Mouse (Mus musculus) ES-Bruce4 (cell line): ENCODE measurements at regions not wholly inside any gene's neighbourhood (a gene's known extent, or its start where the extent isn't known, plus 50 kb on each side); places are given as distances from the start of the nearest gene placed in this dataset.

Experiments
- H3K27ac ChIP-seq: 2 replicates; pipeline ENCODE4 v1.5.1; 2012; ENCODE audit warnings: low read length, inconsistent platforms; ENCODE audit not compliant: insufficient read depth
- H3K27me3 ChIP-seq: 2 replicates; pipeline ENCODE4 v1.6.1; 2012; ENCODE audit warnings: mild to moderate bottlenecking, low read length, inconsistent platforms; ENCODE audit not compliant: control insufficient read depth, poor library complexity, insufficient read depth, severe bottlenecking
- H3K36me3 ChIP-seq: 2 replicates; pipeline ENCODE4 v1.6.1; 2012; ENCODE audit warnings: inconsistent platforms, mild to moderate bottlenecking, low read length, moderate library complexity; ENCODE audit not compliant: control insufficient read depth, poor library complexity, insufficient read depth, severe bottlenecking
- H3K4me1 ChIP-seq: one replicate; pipeline ENCODE4 v1.8.1; 2011; ENCODE audit warnings: low read length; ENCODE audit not compliant: control insufficient read depth, insufficient read depth
- H3K4me3 ChIP-seq: 2 replicates; pipeline ENCODE4 v1.5.1; 2011; ENCODE audit warnings: low read depth, mild to moderate bottlenecking, low read length
- H3K9ac ChIP-seq: 2 replicates; pipeline ENCODE4 v1.6.1; 2012; ENCODE audit warnings: low read depth, mild to moderate bottlenecking, inconsistent platforms; ENCODE audit not compliant: poor library complexity, severe bottlenecking
- H3K9me3 ChIP-seq: replicated peaks from 2 replicates; pipeline ENCODE4 v1.6.1; 2012; ENCODE audit warnings: mild to moderate bottlenecking, low read length, inconsistent platforms; ENCODE audit not compliant: control insufficient read depth, poor library complexity, insufficient read depth, severe bottlenecking
- CTCF ChIP-seq: IDR thresholded peaks from one replicate; pipeline ENCODE4 v1.8.1; 2011; ENCODE audit warnings: low read depth, low read length
- EP300 ChIP-seq: IDR thresholded peaks from 2 replicates; pipeline ENCODE4 v1.6.1; 2011; ENCODE audit warnings: low read depth, low read length; ENCODE audit not compliant: insufficient read depth
- POLR2A ChIP-seq: IDR thresholded peaks from one replicate; pipeline ENCODE4 v1.8.1; 2011; ENCODE audit warnings: low read length; ENCODE audit not compliant: insufficient read depth

- no peaks in the 10 kb centered on the region for H3K36me3 ChIP-seq
- no peaks in the 10 kb centered on the region for H3K4me1 ChIP-seq
- H3K9me3 ChIP-seq, result peaks cover 11% of the 10 kb centered on the region
- TF ChIP-seq CTCF, result no peak
- no peak for TF ChIP-seq POLR2A
- TF ChIP-seq EP300, result no peak
- H3K27me3 ChIP-seq, result no peaks in the 10 kb centered on the region
- H3K27ac ChIP-seq, result no peak overlapping the region
- no peak overlapping the region for H3K9ac ChIP-seq
- no peak overlapping the region for H3K4me3 ChIP-seq
These were observed 102.7 kb upstream of the Cand1 start for GRCm38 (mm10) chr10:119342317-119343114.

DNA sequence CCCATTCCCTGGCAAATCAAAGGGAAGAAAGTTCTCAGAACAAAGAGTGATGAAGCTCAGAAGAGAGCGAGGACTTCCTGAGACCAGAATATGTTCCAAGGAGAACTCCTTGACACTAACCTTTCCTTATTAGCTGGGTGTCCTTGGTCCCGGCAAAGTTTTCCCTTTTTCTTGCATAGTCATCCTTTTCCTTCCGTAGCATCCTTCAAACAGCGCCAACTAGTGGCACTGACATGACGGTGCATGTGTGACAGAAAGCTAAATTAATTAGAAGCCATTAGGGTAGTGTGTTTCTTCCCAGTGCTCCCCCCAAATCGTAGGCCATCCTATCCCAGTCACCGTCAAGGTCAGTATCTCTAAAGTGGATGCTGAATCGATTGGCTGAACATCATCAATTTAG is 100.5 kb upstream of the Cand1 start:
- no peak overlapping the region for H3K27ac ChIP-seq
- H3K27me3 ChIP-seq, result no peaks in the 10 kb centered on the region
- TF ChIP-seq POLR2A, result no peak
- TF ChIP-seq CTCF, result peak; percentile 27
- no peak for TF ChIP-seq EP300
- H3K4me3 ChIP-seq, result no peak overlapping the region
- H3K9me3 ChIP-seq, result peaks cover 7% of the 10 kb centered on the region; the same call in 1 of the 2 replicates
- no peaks in the 10 kb centered on the region for H3K4me1 ChIP-seq
- H3K9ac ChIP-seq, result no peak overlapping the region
- H3K36me3 ChIP-seq, result no peaks in the 10 kb centered on the region

- Histone ChIP-seq H3K4me1 (no peaks in the 10 kb centered on the region), H3K36me3 (no peaks in the 10 kb centered on the region), H3K27ac (no peak overlapping the region), H3K27me3 (no peaks in the 10 kb centered on the region), H3K9me3 (no peaks in the 10 kb centered on the region), H3K9ac (no peak overlapping the region), H3K4me3 (no peak overlapping the region)
- TF ChIP-seq EP300 (no peak), CTCF (no peak), POLR2A (no peak)
These were observed 87.1 kb upstream of the Cand1 start for GRCm38 (mm10) chr10:119326912-119327311.

GRCm38 (mm10) chr10:119319953-119320352 is 80.1 kb upstream of the Cand1 start:
- TF ChIP-seq EP300 (no peak), CTCF (no peak)
- no peak overlapping the region for H3K4me3 ChIP-seq

DNA sequence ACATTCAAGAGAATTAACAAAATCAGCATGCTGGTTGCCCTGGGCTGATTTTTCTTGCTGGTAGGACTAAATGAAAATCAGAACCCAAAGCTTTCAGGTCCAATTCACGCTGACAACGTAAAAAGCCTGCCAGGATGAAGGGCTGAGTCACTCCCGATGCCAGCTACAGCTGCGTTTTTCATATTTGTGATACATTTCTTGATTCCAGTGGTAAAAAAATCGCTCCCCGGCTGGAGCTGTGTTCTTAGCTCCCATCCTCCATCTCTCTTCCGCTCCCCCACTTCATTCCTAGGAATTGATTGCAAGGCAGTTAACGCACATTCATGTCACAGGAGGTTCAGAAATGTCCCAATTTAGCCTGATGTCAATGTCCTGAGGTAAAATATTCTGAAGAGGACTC is 78.6 kb upstream of the Cand1 start:
- Histone ChIP-seq H3K36me3 (no peaks in the 10 kb centered on the region), H3K4me3 (no peak overlapping the region), H3K9ac (no peak overlapping the region), H3K9me3 (no peaks in the 10 kb centered on the region), H3K27ac (no peak overlapping the region), H3K27me3 (no peaks in the 10 kb centered on the region), H3K4me1 (no peaks in the 10 kb centered on the region)
- TF ChIP-seq POLR2A (no peak), EP300 (no peak), CTCF (no peak)

More at GRCm38 (mm10) chr10:119319953-119320352, 80.1 kb upstream of the Cand1 start:
- H3K9ac ChIP-seq, result no peak overlapping the region
- H3K9me3 ChIP-seq, result no peaks in the 10 kb centered on the region
- no peaks in the 10 kb centered on the region for H3K27me3 ChIP-seq
- no peaks in the 10 kb centered on the region for H3K36me3 ChIP-seq
- H3K27ac ChIP-seq, result no peak overlapping the region
- H3K4me1 ChIP-seq, result no peaks in the 10 kb centered on the region

- Histone ChIP-seq H3K36me3 (no peaks in the 10 kb centered on the region), H3K4me3 (no peak overlapping the region), H3K9me3 (no peaks in the 10 kb centered on the region), H3K27ac (no peak overlapping the region), H3K27me3 (no peaks in the 10 kb centered on the region), H3K4me1 (no peaks in the 10 kb centered on the region), H3K9ac (no peak overlapping the region)
- TF ChIP-seq EP300 (no peak), CTCF (no peak), POLR2A (no peak)
These were observed 71.7 kb upstream of the Cand1 start for GRCm38 (mm10) chr10:119311578-119311977.
